18 mouse cellular contexts compared by ENCODE assay signal in genomic region chr15:82175091-82175490, GRCm38 (mm10). TPM values are rescaled to one million over a fixed set of nuclear protein-coding genes. Genes with fewer than 3 reads are reported as not detected.
"Had no signal": no experiment of that assay in that cellular context is flagged by ENCODE, and none has a peak within 500 bp of the region (broad histone marks: within the 10 kb centered on the region; RNA-seq: fewer than 3 reads in every experiment).

No protein-coding gene starts in this region.

- DNase-seq: gastrocnemius, adult 2 months; gastrocnemius, postnatal 10 days; gastrocnemius, postnatal 25 days; heart, adult 18-20 months; heart, postnatal 10 days; heart, postnatal 36 days; kidney, adult 11 months; kidney, adult 2 months; kidney, adult 9 months; kidney, postnatal 14 days; kidney, postnatal 36 days; layer of hippocampus, adult 9-11 months; layer of hippocampus, postnatal 36 days; left cerebral cortex, postnatal 4 days had no signal

RNA-seq across cellular contexts. Expression of gene Shisa8, which starts 37.5 kb away (rescaled TPM):
- total RNA-seq: gastrocnemius, adult 2 months; gastrocnemius, postnatal 10 days; gastrocnemius, postnatal 25 days; granulocyte monocyte progenitor cell, adult 5-6 weeks had no signal

RNA-seq across cellular contexts. Expression of gene Tnfrsf13c, which starts 49.1 kb away (rescaled TPM):
- total RNA-seq: gastrocnemius, adult 2 months; gastrocnemius, postnatal 25 days had no signal
- polyA plus RNA-seq: heart, embryonic 12.5 days; hindbrain, embryonic 13.5 days; limb, embryonic 11.5 days had no signal
